Mouse (Mus musculus): ENCODE measurements at regions not wholly inside any gene's neighbourhood (a gene's known extent, or its start where the extent isn't known, plus 50 kb on each side); places are given as distances from the start of the nearest gene placed in this dataset.

DNA sequence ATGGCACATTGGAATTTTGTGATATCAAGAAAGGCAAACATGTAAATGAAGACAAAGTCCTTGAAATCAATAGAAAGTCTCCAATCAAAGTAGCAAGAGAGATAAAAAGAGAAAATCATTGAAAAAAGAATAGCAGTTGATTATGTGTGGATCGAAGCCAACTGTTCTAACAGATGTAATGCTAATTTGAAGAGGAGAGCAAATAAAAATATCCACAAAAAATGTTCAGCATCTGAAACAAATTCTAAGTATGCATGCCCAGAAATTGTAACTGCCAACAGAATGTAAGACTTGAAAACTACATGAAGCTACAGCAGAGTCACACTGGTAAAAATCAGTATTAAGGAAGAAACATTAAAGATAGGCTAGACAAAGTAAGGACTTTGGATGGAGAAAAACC lies 587.2 kb upstream of the Galntl6 start:
- 91% methylated on average over 1 of the region's 1 CpGs for WGBS
- ATAC-seq (ENCODE audit: low FRiP score) (no peak), DNase-seq (ENCODE audit: low spot score) (no peak)
- Histone ChIP-seq H3K9me3 (ENCODE audit: control insufficient read depth, low read length) (no peaks in the 10 kb centered on the region), H3K9ac (ENCODE audit: low read depth, low read length) (no peak overlapping the region), H3K36me3 (ENCODE audit: control insufficient read depth, insufficient read depth, low read length) (no peaks in the 10 kb centered on the region), H3K4me1 (replicated peaks; ENCODE audit: control insufficient read depth, insufficient read depth, low read length) (no peaks in the 10 kb centered on the region), H3K4me2 (replicated peaks; ENCODE audit: low read depth, low read length) (no peak overlapping the region), H3K27ac (ENCODE audit: low read depth, low read length) (no peak overlapping the region), H3K27me3 (ENCODE audit: control insufficient read depth, insufficient read depth, low read length) (no peaks in the 10 kb centered on the region), H3K4me3 (ENCODE audit: low read depth, low read length) (no peak overlapping the region)

DNA sequence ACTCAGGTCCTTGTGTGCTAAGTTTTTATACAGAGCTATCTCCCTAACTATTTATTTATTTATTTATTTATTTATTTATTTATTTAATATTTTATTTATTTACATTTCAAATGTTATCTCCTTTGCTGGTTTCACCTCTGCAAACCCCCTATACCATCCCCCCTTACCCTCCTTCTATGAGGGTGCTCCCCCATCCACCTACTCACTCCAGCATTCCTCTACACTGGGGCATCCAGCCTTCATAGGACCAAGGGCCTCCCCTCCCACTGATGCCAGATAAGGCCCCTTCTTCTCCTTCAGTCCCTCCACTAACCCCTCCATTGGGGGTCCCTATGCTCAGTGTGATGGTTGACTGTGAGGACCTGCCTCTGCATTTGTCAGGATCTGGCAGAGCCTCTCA lies 579.0 kb upstream of the Galntl6 start:
- Histone ChIP-seq H3K36me3 (ENCODE audit: control insufficient read depth, insufficient read depth, low read length) (no peaks in the 10 kb centered on the region), H3K4me3 (ENCODE audit: low read depth, low read length) (no peak overlapping the region), H3K4me1 (replicated peaks; ENCODE audit: control insufficient read depth, insufficient read depth, low read length) (no peaks in the 10 kb centered on the region), H3K27me3 (ENCODE audit: control insufficient read depth, insufficient read depth, low read length) (no peaks in the 10 kb centered on the region), H3K27ac (ENCODE audit: low read depth, low read length) (no peak overlapping the region), H3K9me3 (ENCODE audit: control insufficient read depth, low read length) (no peaks in the 10 kb centered on the region), H3K9ac (ENCODE audit: low read depth, low read length) (no peak overlapping the region), H3K4me2 (replicated peaks; ENCODE audit: low read depth, low read length) (no peak overlapping the region)
- DNase-seq (ENCODE audit: low spot score) (no peak), ATAC-seq (ENCODE audit: low FRiP score) (0 out of 2 replicates have a peak, but pooled peaks have one; percentile 51)

DNA sequence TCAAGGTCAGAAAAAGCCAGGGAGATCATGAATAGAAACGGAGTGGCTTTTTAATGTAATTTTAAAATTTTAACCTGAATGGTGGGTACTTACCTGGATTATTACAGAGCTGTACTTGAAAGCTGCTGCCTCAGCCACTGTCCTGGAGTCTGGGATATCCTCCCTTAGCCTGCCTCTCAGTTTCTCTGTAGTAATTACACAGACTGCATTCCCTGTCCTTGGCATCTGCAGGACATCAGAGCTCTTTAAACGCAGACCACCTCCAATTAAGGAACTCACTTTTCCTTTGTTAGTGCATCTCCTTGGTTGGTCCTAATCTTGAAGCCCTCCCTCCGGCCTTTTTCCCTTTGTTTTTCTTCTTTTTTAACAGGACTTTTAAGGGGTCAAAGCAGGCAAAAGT lies 565.8 kb upstream of the Galntl6 start:
- no peaks in the 10 kb centered on the region for H3K36me3 ChIP-seq (ENCODE audit: control insufficient read depth, insufficient read depth, low read length)
- H3K27ac ChIP-seq (ENCODE audit: low read depth, low read length) = no peak overlapping the region
- H3K4me3 ChIP-seq (ENCODE audit: low read depth, low read length) = no peak overlapping the region
- H3K27me3 ChIP-seq (ENCODE audit: control insufficient read depth, insufficient read depth, low read length) = no peaks in the 10 kb centered on the region
- DNase-seq (ENCODE audit: low spot score) (no peak), ATAC-seq (ENCODE audit: low FRiP score) (no peak)
- no peaks in the 10 kb centered on the region for H3K9me3 ChIP-seq (ENCODE audit: control insufficient read depth, low read length)
- no peaks in the 10 kb centered on the region for H3K4me1 ChIP-seq (replicated peaks; ENCODE audit: control insufficient read depth, insufficient read depth, low read length)
- H3K4me2 ChIP-seq (replicated peaks; ENCODE audit: low read depth, low read length) = no peak overlapping the region
- H3K9ac ChIP-seq (ENCODE audit: low read depth, low read length) = no peak overlapping the region
- 16% methylated on average over 3 of the region's 3 CpGs for WGBS

DNA sequence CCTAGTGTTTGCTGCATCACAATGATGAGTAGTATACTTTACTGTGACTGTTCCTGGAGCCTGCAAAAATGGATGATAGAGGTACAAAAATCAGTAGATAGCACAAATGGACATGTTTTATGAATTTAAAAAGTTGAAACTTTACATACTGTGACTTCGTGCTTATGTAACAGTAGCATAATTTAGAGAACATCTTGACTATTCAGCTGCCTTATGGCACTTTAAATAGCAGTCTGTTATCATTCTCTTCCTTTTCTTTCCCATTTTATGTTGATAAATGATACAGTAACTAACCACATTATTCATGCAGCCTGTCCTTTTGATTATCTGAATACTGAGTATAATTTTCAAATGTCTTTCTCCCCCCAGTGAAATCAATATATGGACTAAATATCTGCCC lies 561.8 kb upstream of the Galntl6 start:
- no peaks in the 10 kb centered on the region for H3K36me3 ChIP-seq (ENCODE audit: control insufficient read depth, insufficient read depth, low read length)
- H3K4me3 ChIP-seq (ENCODE audit: low read depth, low read length) = no peak overlapping the region
- DNase-seq (ENCODE audit: low spot score) = no peak
- WGBS = 88% methylated on average over 1 of the region's 1 CpGs
- no peaks in the 10 kb centered on the region for H3K4me1 ChIP-seq (replicated peaks; ENCODE audit: control insufficient read depth, insufficient read depth, low read length)
- no peaks in the 10 kb centered on the region for H3K27me3 ChIP-seq (ENCODE audit: control insufficient read depth, insufficient read depth, low read length)
- H3K9ac ChIP-seq (ENCODE audit: low read depth, low read length) = no peak overlapping the region
- H3K4me2 ChIP-seq (replicated peaks; ENCODE audit: low read depth, low read length) = no peak overlapping the region
- H3K27ac ChIP-seq (ENCODE audit: low read depth, low read length) = no peak overlapping the region
- H3K9me3 ChIP-seq (ENCODE audit: control insufficient read depth, low read length) = no peaks in the 10 kb centered on the region
- ATAC-seq (ENCODE audit: low FRiP score) = no peak

DNA sequence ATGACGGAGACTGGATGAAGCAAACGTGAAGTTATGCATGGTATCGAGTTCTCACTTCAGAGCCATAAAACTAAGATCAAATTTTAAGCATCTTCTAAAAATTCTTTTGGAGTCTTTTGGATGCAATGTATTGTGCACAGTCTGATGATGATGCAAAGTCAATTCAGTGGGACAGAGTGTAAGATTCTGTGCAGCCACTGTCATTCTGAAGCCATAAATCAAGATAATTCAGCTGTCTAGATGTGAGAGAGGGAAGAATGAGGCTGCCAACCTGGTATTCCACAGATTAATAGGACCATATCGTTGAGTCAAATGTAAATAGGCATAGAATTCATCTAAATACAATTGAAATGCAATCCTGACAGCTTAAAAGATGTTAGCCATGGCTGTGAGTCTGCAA lies 536.2 kb upstream of the Galntl6 start:
- ATAC-seq (ENCODE audit: low FRiP score) (peak; percentile 72; the same call in 1 of the 2 replicates), DNase-seq (ENCODE audit: low spot score) (peak; percentile 2)
- Histone ChIP-seq H3K9me3 (ENCODE audit: control insufficient read depth, low read length) (no peaks in the 10 kb centered on the region), H3K9ac (ENCODE audit: low read depth, low read length) (no peak overlapping the region), H3K27ac (ENCODE audit: low read depth, low read length) (no peak overlapping the region), H3K36me3 (ENCODE audit: control insufficient read depth, insufficient read depth, low read length) (no peaks in the 10 kb centered on the region), H3K4me3 (ENCODE audit: low read depth, low read length) (no peak overlapping the region), H3K4me2 (replicated peaks; ENCODE audit: low read depth, low read length) (no peak overlapping the region), H3K4me1 (replicated peaks; ENCODE audit: control insufficient read depth, insufficient read depth, low read length) (no peaks in the 10 kb centered on the region), H3K27me3 (ENCODE audit: control insufficient read depth, insufficient read depth, low read length) (no peaks in the 10 kb centered on the region)
- WGBS = 63% methylated on average over 4 of the region's 4 CpGs

DNA sequence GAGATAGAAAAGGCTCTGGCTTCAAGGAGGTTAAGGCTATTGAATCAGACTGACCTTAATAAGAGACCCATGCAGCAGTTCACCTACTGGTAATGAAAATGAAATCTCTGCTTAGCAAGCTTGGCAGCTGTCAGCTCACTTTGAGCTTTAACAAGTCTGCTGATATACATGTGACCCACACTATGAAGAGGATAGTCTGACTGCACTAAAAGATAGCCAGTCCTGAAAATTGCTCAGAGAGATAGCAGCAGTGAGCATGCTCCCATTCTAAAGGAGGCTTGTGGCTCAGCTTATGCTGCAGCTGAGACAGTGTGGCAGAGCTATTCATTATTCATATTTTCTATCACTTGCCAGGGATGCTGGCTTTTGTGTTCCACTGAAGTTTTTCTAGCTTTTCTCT lies 491.2 kb upstream of the Galntl6 start:
- Histone ChIP-seq H3K9me3 (ENCODE audit: control insufficient read depth, low read length) (no peaks in the 10 kb centered on the region), H3K27ac (ENCODE audit: low read depth, low read length) (no peak overlapping the region), H3K9ac (ENCODE audit: low read depth, low read length) (no peak overlapping the region), H3K27me3 (ENCODE audit: control insufficient read depth, insufficient read depth, low read length) (no peaks in the 10 kb centered on the region), H3K4me1 (replicated peaks; ENCODE audit: control insufficient read depth, insufficient read depth, low read length) (no peaks in the 10 kb centered on the region), H3K4me3 (ENCODE audit: low read depth, low read length) (no peak overlapping the region), H3K36me3 (ENCODE audit: control insufficient read depth, insufficient read depth, low read length) (no peaks in the 10 kb centered on the region), H3K4me2 (replicated peaks; ENCODE audit: low read depth, low read length) (no peak overlapping the region)
- ATAC-seq (ENCODE audit: low FRiP score) (no peak), DNase-seq (ENCODE audit: low spot score) (no peak)

DNA sequence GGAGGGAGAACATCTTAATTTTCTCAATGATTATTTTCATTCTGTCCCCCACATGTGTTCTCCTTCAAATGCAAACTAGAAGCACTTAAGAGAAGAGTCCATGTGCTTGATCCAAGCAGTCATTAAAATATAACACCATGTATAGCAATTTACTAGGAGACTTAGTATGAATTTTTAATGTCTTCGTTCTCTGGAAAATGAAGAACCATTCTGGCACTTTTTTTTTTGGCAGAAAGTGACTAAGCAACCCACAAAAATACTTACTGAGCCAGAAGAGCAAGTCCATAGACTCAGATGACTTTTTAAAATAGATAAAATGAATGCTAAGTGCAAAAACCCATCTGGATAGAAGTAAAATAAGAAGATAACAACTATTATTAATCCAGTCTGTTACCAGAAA lies 477.3 kb upstream of the Galntl6 start:
- WGBS = 83% methylated on average over 1 of the region's 1 CpGs
- ATAC-seq (ENCODE audit: low FRiP score) = no peak
- H3K9me3 ChIP-seq (ENCODE audit: control insufficient read depth, low read length) = no peaks in the 10 kb centered on the region
- no peak for DNase-seq (ENCODE audit: low spot score)
- no peaks in the 10 kb centered on the region for H3K27me3 ChIP-seq (ENCODE audit: control insufficient read depth, insufficient read depth, low read length)
- no peak overlapping the region for H3K27ac ChIP-seq (ENCODE audit: low read depth, low read length)
- no peak overlapping the region for H3K9ac ChIP-seq (ENCODE audit: low read depth, low read length)
- no peaks in the 10 kb centered on the region for H3K4me1 ChIP-seq (replicated peaks; ENCODE audit: control insufficient read depth, insufficient read depth, low read length)
- H3K4me2 ChIP-seq (replicated peaks; ENCODE audit: low read depth, low read length) = no peak overlapping the region
- H3K36me3 ChIP-seq (ENCODE audit: control insufficient read depth, insufficient read depth, low read length) = no peaks in the 10 kb centered on the region
- H3K4me3 ChIP-seq (ENCODE audit: low read depth, low read length) = no peak overlapping the region

DNA sequence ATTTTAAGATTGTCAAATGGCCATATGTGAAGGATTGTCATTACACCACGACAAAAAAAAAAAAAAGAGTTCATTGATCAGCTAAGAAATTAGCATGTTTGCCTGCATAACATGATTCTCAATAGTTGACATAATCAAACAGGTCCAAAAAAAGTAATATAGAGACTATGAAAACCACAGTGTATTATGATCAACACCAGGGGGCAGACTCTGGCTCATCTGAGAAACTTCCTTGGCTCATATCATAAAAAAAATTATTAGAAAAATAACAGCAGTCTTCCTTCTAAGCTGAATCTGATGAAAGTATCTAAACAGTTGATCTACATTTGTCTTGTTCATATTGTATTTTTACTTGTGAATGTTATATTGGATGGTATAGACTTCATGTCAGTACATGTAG lies 472.3 kb upstream of the Galntl6 start:
- ATAC-seq (ENCODE audit: low FRiP score) = no peak
- no peak overlapping the region for H3K4me2 ChIP-seq (replicated peaks; ENCODE audit: low read depth, low read length)
- no peak overlapping the region for H3K9ac ChIP-seq (ENCODE audit: low read depth, low read length)
- no peak overlapping the region for H3K27ac ChIP-seq (ENCODE audit: low read depth, low read length)
- no peaks in the 10 kb centered on the region for H3K27me3 ChIP-seq (ENCODE audit: control insufficient read depth, insufficient read depth, low read length)
- H3K4me1 ChIP-seq (replicated peaks; ENCODE audit: control insufficient read depth, insufficient read depth, low read length) = no peaks in the 10 kb centered on the region
- no peaks in the 10 kb centered on the region for H3K9me3 ChIP-seq (ENCODE audit: control insufficient read depth, low read length)
- 36% methylated on average over 1 of the region's 1 CpGs for WGBS
- no peak for DNase-seq (ENCODE audit: low spot score)
- H3K4me3 ChIP-seq (ENCODE audit: low read depth, low read length) = no peak overlapping the region
- H3K36me3 ChIP-seq (ENCODE audit: control insufficient read depth, insufficient read depth, low read length) = no peaks in the 10 kb centered on the region

DNA sequence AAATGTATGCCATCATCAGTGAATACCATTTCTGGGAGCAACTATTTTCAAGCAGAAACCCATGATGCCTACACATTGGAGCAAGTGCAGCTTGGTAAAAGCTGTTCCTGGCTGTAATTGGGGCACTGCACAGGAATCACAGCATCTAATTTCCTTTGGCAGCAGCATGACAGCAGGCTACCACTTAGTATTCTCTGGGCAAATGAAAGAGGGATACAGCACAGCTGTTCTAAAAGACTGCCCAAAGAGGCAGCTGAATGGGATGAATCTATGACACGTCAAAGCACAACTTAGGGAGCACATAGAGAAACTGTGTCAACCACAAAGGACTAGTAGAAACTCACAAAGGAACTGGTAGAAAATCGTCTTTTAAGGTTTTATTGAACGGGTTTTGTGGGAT lies 440.5 kb upstream of the Galntl6 start:
- DNase-seq (ENCODE audit: low spot score) (peak; percentile 1), ATAC-seq (ENCODE audit: low FRiP score) (no peak)
- no peak overlapping the region for H3K27ac ChIP-seq (ENCODE audit: low read depth, low read length)
- no peak overlapping the region for H3K4me3 ChIP-seq (ENCODE audit: low read depth, low read length)
- H3K4me1 ChIP-seq (replicated peaks; ENCODE audit: control insufficient read depth, insufficient read depth, low read length) = no peaks in the 10 kb centered on the region
- no peak overlapping the region for H3K9ac ChIP-seq (ENCODE audit: low read depth, low read length)
- H3K36me3 ChIP-seq (ENCODE audit: control insufficient read depth, insufficient read depth, low read length) = no peaks in the 10 kb centered on the region
- H3K4me2 ChIP-seq (replicated peaks; ENCODE audit: low read depth, low read length) = no peak overlapping the region
- H3K9me3 ChIP-seq (ENCODE audit: control insufficient read depth, low read length) = no peaks in the 10 kb centered on the region
- H3K27me3 ChIP-seq (ENCODE audit: control insufficient read depth, insufficient read depth, low read length) = no peaks in the 10 kb centered on the region
- WGBS = 69% methylated on average over 3 of the region's 3 CpGs
